Mouse (Mus musculus) B cell, adult 2 months (primary cell): ENCODE data around the gene Rbpjl.

Source experiments
- DNase-seq, 2 experiments: peaks; one replicate each; pipeline ENCODE4 v3.0.0; 2022

Rbpjl gene

DNA sequence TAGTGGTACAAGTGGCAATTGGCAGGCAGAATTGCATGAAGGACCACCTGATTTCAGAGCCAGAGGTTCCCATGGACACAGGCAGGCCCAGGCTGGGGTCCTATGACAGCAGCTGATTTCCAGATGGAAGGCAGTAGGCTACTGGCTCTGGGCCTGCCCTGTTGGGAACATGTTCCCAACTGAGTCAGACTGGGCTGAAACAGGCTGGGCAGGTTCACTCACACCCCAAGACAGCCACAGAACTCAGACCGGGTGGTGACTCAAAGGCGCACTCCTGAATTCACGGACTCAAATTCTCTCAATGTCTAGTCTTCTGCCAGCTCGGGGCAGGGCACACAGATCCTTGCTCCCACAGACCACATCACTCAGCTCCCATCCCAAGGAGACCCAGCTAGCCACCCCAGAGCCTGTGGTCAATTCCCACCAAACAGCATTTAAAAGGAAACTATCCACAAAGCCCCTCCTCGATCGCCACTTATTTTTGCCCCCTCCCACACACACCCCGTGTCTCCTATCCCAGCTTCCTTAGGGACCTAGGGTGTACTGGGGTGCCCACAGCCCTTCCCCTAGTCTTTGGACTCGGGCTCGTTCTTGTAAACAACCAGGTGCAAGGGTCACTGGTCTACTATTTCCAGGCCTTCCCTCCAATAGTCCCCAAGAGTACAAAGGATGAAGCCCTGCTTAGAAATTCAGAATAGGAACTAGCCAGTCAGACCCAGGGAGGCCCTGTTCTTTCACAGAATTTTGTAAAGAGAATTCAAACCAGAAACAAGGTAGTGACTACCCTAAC lies 28.9 kb downstream of the Rbpjl start:
- no peak for DNase-seq

DNA sequence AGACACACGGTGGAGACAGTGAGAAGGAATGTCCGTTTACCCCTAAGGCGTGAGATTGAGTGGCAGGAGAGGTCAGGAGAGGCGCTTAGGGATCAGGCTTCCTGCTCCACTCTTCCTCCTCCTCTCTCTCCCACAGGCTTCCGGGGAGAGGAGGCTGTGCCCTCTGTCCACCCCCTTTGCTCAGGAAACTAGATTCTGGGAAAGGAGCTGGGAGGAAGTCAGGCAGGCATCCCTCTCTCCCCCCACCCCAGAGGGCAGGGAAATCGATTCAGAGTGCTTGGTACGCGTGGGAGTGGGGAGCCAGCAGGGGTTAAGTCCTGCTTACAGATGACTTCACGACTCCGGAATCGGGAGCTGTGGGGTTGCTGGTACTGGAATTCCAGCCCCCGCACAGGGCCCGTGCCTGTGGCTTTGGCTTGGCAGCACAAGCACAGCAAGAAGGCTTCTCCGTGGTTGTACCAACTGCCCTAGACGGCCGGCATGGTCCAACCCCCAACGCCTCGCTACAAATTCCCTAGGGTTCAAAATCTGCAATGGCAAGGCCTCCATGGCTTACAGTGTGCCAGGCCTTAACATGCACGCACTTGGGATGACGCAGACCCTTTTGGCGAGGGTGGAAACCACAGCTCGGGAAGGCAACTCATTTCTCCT lies 29.7 kb downstream of the Rbpjl start:
- DNase-seq: no peak

- no peak for DNase-seq
These were observed 30.4 kb downstream of the Rbpjl start for GRCm38 (mm10) chr2:164433278-164433895.

GRCm38 (mm10) chr2:164434681-164435080 lies 31.7 kb downstream of the Rbpjl start:
- no peak for DNase-seq

- DNase-seq: no peak
These were observed 32.5 kb downstream of the Rbpjl start for GRCm38 (mm10) chr2:164435216-164436090.

- no peak for DNase-seq
These were observed 33.4 kb downstream of the Rbpjl start for GRCm38 (mm10) chr2:164436215-164436913.

GRCm38 (mm10) chr2:164436961-164437360 lies 34.0 kb downstream of the Rbpjl start:
- DNase-seq: no peak

GRCm38 (mm10) chr2:164437710-164438109 lies 34.8 kb downstream of the Rbpjl start:
- no peak for DNase-seq

DNA sequence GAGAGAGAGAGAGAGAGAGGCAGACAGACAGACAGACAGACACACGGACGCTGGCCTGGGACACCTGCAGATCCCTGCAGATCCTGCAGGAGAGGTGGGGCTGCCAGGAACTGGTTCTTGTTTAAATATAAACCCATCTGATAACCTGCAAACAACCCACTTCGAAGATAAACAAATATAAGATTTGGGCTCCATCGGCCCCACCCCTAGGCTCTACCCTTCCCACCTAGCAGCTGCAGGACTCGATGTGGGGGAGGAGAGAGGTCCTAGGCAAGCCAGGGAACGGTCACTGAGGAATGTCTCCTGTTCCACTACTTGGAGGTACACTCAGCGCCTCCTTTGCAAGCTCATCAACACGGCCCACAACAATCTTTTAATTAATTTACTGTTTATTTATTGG lies 35.3 kb downstream of the Rbpjl start:
- DNase-seq: no peak

DNA sequence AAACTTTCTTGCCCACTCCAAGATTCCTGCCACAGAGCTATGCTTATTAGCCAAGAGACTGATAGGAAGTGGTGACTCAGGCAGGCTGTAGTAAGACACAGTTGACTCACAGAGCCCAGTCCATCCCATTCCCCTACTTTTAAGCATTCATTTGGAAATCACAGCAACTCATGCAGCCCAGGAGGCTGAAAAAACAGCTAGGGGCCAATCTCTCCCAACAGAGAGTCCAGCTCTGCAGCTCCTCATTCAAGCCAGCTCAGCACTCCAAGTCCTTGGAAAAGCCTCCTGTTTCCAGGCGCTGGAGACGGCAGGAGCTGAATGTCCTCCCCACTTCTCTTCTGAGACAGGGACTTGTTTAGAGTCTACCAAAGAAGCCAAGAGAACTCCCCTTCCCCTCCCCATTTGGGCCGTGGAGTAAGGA lies 36.1 kb downstream of the Rbpjl start:
- no peak for DNase-seq

DNA sequence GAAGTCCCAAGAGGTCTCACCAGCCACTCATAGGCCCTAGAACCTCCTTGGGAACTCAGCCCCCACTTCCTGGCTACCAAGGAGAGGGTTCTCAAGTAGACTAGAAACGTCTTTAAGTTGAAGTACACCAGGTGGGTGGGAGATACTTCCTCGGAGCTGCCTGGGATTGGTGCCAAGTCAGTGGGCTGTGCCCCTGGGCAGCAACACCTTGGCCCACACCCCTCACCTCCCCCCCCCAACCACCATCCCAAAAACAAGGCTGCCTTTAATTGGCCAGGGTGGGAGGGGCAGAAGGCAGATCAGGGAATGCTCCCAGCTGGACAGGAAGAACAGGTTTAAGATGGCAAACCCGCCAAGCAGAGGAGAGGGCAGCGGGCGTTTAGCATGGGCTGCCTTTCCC lies 37.4 kb downstream of the Rbpjl start:
- DNase-seq: no peak

DNA sequence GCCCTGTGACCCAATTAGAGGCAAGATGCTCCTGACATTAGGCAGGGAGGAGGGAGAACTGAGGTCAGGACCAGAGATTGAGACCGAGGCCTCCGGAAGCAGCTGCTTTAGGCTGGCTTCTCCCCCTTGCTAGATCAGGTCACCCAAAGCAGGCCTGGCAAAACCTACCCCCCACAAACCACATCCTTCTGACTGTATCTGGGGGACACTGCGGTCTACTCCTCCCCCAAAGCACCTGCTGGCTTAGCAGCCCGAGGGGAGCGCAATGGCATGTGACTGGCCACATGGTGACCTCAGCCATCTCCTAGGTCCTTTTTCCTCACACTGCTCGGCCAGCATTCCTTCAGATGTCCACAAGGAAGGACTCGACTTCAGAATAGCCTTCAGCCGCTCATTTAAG lies 38.2 kb downstream of the Rbpjl start:
- DNase-seq: peak; percentile 79 to 82

- no peak for DNase-seq
These were observed 38.8 kb downstream of the Rbpjl start for GRCm38 (mm10) chr2:164441731-164442130.

GRCm38 (mm10) chr2:164442315-164443050 lies 39.5 kb downstream of the Rbpjl start:
- DNase-seq: peak; percentile 45 to 50

- DNase-seq: peak; percentile 88 to 89
These were observed 40.1 kb downstream of the Rbpjl start for GRCm38 (mm10) chr2:164443051-164443437.

DNA sequence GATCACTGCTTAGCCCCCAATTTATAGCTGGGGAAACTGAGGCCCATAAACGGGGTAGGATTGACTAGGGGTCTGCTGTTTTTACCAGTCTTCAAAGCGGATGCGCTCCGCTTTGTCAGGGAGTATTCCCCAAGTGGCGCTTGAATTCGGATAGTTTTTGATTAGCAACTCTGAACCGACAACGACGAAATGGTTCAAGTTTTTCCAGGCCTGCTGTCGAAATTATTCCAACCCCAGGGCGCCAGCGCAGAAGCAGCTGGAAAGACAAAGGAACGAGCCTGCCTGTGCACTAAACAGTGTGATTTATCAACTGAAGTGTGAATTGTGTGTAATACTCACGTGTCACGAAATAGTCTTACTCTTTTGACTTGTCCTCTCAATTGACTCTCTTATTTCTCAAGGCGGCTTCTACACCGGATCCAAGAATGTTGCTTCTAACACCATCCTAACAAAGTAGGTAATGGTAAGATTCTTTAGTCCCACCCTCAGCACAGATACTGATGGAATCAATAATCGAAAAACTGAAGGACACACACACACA lies 40.6 kb downstream of the Rbpjl start, which contains the start of gene Sdc4:
Gene Sdc4 (minus strand): TSS at position 428 of the 541 bp plus-strand sequence.
- DNase-seq: peak in 1 of 2 experiments; percentile 27

DNA sequence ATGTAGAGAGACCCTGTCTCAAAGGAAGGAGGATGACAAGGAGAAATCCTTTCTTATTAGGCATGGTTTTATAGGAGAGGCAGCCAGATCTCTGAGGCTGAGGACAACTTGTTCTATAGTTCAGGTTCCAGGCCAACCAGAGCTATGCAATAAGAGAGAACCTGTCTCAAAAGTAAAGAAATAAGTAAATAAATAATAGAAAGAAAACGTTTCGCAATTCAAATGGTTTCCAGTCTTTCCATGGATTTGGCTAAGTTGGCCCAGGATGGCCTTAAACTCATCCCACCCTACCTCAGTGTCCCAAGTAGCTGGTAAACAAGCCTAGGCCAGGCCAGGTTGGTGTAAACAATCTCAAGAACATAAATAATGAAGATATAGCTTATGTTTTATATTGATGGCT lies 41.8 kb downstream of the Rbpjl start:
- no peak for DNase-seq

DNA sequence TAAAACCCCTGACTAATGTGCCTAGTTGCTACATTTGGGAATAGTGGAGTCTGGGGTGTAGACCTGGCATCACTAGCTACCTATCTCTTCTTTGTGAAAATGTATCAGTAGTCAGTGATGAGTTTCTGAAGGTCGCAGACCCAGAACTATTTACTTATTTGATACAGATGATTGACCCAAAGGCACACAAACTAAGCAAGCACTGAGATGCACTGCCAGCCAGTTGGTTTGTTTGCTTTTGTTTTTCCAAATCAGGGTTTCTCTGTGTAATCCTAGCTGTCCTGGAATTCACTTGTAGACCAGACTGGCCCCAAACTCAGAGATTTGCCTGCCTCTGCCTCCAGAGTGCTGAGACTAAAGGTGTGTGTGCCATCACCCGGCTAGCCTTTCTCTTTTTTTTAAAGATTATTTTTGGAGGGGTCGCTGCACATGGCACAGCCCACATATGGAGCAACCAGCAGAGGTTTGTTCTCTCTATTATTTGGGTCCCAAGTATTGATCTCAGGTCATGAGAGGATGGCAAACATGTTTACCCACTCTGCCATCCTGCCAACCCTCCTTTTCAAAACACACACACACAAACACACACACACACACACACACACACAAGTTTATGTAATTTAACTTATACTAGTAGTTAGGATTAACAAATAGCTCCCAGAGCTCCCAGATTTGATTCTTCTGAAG lies 42.6 kb downstream of the Rbpjl start:
- no peak for DNase-seq

GRCm38 (mm10) chr2:164446086-164446469 lies 43.1 kb downstream of the Rbpjl start:
- DNase-seq: no peak

DNA sequence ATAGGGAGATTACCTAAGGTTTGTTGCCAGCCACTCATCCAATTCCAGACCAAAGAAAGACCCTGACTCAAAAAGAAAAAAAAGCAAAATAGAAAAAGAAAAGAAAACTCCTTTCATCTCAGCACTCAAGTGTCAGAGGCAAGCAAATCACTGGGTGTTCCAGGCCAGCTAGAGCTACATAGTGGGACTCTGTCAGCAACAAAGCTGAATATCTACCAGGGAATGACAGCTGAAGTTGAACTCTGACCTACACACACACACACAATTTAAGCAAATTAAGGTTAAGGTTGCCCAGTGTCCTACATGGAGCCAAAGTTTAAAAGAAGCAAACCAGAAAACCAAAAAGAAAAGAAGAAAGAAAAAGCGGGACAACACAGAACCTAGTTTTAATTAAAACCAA lies 45.2 kb downstream of the Rbpjl start:
- DNase-seq: no peak

DNA sequence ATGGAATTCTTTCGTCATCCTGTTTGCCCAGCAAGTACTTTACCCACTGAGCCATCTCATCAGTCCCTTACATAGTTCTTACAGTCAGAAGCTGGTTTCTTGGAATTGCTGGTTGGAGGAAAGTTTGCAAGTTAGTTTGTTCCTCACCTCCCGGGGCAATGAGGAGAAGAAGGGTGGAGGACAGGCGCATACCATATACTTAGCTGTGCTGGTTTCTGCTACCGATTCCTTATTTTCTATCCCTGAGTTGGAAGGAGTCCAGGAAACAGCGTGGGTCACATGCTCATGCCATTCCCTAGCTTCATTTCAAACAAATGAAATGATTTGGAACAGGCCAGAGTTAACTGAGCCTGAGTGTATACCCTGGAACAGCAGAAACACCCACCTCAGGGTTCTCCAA lies 46.0 kb downstream of the Rbpjl start:
- DNase-seq: no peak
